Mouse (Mus musculus): Measurements from ENCODE around the gene Pmpcb.
"Not testable (repeated sequence)": the region's sequence is repeated elsewhere in the genome, so short reads cannot be mapped to it uniquely, and the experiment has no call there.

Gene Pmpcb

GRCm38 (mm10) chr5:21736956-21737585, at the start of gene Pmpcb:
Gene Pmpcb (plus strand): TSS chr5:21737141.
- peak; percentile 79 to 87 for DNase-seq (ENCODE audit: low spot score in 2 of 2)

GRCm38 (mm10) chr5:21692230-21692629, 44.7 kb upstream of the Pmpcb start:
- no peak for DNase-seq (ENCODE audit: low spot score in 2 of 2)

GRCm38 (mm10) chr5:21693372-21693870, 43.5 kb upstream of the Pmpcb start:
- no peak for DNase-seq (ENCODE audit: low spot score in 2 of 2)

- DNase-seq (ENCODE audit: low spot score in 2 of 2), result no peak
These were observed 42.0 kb upstream of the Pmpcb start for GRCm38 (mm10) chr5:21694854-21695490.

- DNase-seq (ENCODE audit: low spot score in 2 of 2), result not testable (repeated sequence)
These were observed 37.4 kb upstream of the Pmpcb start for GRCm38 (mm10) chr5:21699555-21699954.

- DNase-seq (ENCODE audit: low spot score in 2 of 2), result no peak
These were observed 36.6 kb upstream of the Pmpcb start for GRCm38 (mm10) chr5:21700272-21700821.

- no peak for DNase-seq (ENCODE audit: low spot score in 2 of 2)
These were observed 36.0 kb upstream of the Pmpcb start for GRCm38 (mm10) chr5:21700934-21701333.

- DNase-seq (ENCODE audit: low spot score in 2 of 2), result peak; percentile 95 to 98
These were observed 35.5 kb upstream of the Pmpcb start, which contains the start of gene Napepld for GRCm38 (mm10) chr5:21701351-21702008. Gene Napepld (minus strand): TSS chr5:21701396.

GRCm38 (mm10) chr5:21702009-21702364, 35.0 kb upstream of the Pmpcb start:
- no peak for DNase-seq (ENCODE audit: low spot score in 2 of 2)

GRCm38 (mm10) chr5:21702873-21703475, 34.0 kb upstream of the Pmpcb start:
- DNase-seq (ENCODE audit: low spot score in 2 of 2), result no peak

- no peak for DNase-seq (ENCODE audit: low spot score in 2 of 2)
These were observed 33.2 kb upstream of the Pmpcb start for GRCm38 (mm10) chr5:21703708-21704107.

- no peak for DNase-seq (ENCODE audit: low spot score in 2 of 2)
These were observed 30.4 kb upstream of the Pmpcb start for GRCm38 (mm10) chr5:21706546-21706945.

GRCm38 (mm10) chr5:21708011-21708410, 28.9 kb upstream of the Pmpcb start:
- not testable (repeated sequence) for DNase-seq (ENCODE audit: low spot score in 2 of 2)

GRCm38 (mm10) chr5:21712127-21712715, 24.7 kb upstream of the Pmpcb start:
- no peak for DNase-seq (ENCODE audit: low spot score in 2 of 2)

- DNase-seq (ENCODE audit: low spot score in 2 of 2), result no peak
These were observed 22.5 kb upstream of the Pmpcb start for GRCm38 (mm10) chr5:21714447-21714846.

GRCm38 (mm10) chr5:21717165-21717715, 19.7 kb upstream of the Pmpcb start:
- no peak for DNase-seq (ENCODE audit: low spot score in 2 of 2)

GRCm38 (mm10) chr5:21718546-21718945, 18.4 kb upstream of the Pmpcb start:
- DNase-seq (ENCODE audit: low spot score in 2 of 2), result no peak

GRCm38 (mm10) chr5:21719209-21719608, 17.7 kb upstream of the Pmpcb start:
- DNase-seq (ENCODE audit: low spot score in 2 of 2), result no peak

- DNase-seq (ENCODE audit: low spot score in 2 of 2), result no peak
These were observed 12.5 kb upstream of the Pmpcb start for GRCm38 (mm10) chr5:21724427-21724826.

- no peak for DNase-seq (ENCODE audit: low spot score in 2 of 2)
These were observed 12.1 kb upstream of the Pmpcb start for GRCm38 (mm10) chr5:21724872-21725271.

GRCm38 (mm10) chr5:21729107-21729506, 7.8 kb upstream of the Pmpcb start:
- no peak for DNase-seq (ENCODE audit: low spot score in 2 of 2)
